Mouse (Mus musculus): Measurements from ENCODE around the gene Erfe.

DNA sequence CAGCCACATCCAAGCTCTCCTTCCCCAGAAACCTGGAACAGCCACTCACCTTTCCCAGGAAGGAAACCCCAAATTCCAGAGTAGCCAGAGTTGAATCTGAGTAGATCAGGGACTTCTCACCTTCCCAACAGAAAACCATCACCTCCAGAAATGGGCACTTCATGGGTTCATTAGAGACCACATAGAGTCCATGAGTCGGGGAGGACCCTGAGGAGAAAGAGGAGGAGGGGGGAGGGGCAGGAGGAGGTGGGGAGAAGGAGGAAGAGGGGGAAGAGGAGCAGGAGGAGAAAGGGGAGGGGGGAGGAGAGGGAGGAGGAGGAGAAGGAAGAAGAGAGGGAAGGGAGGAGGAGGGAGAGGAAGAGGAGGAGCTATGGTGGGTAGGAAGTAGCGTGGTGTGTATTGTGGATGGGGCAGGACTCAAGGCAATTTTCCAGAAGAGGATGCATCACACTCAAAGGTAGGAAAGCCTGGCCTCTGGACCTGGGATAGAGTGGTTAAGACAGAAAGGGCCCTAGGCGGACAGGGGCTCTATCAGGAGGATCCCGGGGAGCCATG is 40.7 kb upstream of the Erfe start:
- TF ChIP-seq CTCF (conservative IDR thresholded peaks at IDR 0.05; ENCODE audit: insufficient read depth, insufficient read length, low read depth, low read length) (no peak), POLR2A (IDR thresholded peaks at IDR 0.05; ENCODE audit: low read depth, low read length) (no peak)
